Comparison of ENCODE assay signal across 18 mouse cellular contexts in genomic region chr2:103153261-103153660, GRCm38 (mm10).
"Had no signal": no experiment of that assay in that cellular context is flagged by ENCODE, and none has a peak within 500 bp of the region (broad histone marks: within the 10 kb centered on the region; RNA-seq: fewer than 3 reads in every experiment).

No protein-coding gene starts in this region.

- H3K4me1 ChIP-seq: liver, embryonic 13.5 days; liver, embryonic 15.5 days; lung, embryonic 15.5 days; midbrain, embryonic 12.5 days; neural tube, embryonic 12.5 days had no signal

- H3K9ac ChIP-seq: liver, embryonic 13.5 days; liver, embryonic 15.5 days; liver, postnatal 0 days; lung, embryonic 15.5 days; midbrain, embryonic 12.5 days; neural tube, embryonic 12.5 days had no signal

- H3K36me3 ChIP-seq: liver, embryonic 13.5 days; liver, embryonic 15.5 days; lung, embryonic 15.5 days; midbrain, embryonic 12.5 days; neural tube, embryonic 12.5 days had no signal

- H3K27ac ChIP-seq: liver, embryonic 13.5 days; liver, embryonic 15.5 days; lung, embryonic 15.5 days; macrophage; midbrain, embryonic 12.5 days; neural tube, embryonic 12.5 days had no signal

- H3K4me2 ChIP-seq: liver, embryonic 13.5 days; liver, embryonic 15.5 days; lung, embryonic 15.5 days; midbrain, embryonic 12.5 days; neural tube, embryonic 12.5 days had no signal

- DNase-seq: liver, embryonic 13.5 days; liver, postnatal 0 days; lung, adult 2 months; lung, postnatal 14 days; lung, postnatal 36 days; midbrain, embryonic 14.5 days; right cerebral cortex, postnatal 14 days; thymus, adult 18-20 months; thymus, postnatal 14 days; thymus, postnatal 36 days had no signal

- H3K9me3 ChIP-seq: liver, embryonic 13.5 days; liver, embryonic 15.5 days; lung, embryonic 15.5 days; megakaryocyte, embryonic 14.5 days; midbrain, embryonic 12.5 days; neural tube, embryonic 12.5 days had no signal

- ATAC-seq: liver, postnatal 0 days; lung, postnatal 0 days; midbrain, embryonic 16.5 days had no signal

- H3K4me3 ChIP-seq: liver, embryonic 13.5 days; liver, embryonic 15.5 days; lung, embryonic 15.5 days; megakaryocyte, embryonic 14.5 days; midbrain, embryonic 12.5 days; neural tube, embryonic 12.5 days had no signal

- H3K27me3 ChIP-seq: liver, embryonic 13.5 days; liver, embryonic 15.5 days; lung, embryonic 15.5 days; midbrain, embryonic 12.5 days; neural tube, embryonic 12.5 days had no signal
